In the genomic region with DNA sequence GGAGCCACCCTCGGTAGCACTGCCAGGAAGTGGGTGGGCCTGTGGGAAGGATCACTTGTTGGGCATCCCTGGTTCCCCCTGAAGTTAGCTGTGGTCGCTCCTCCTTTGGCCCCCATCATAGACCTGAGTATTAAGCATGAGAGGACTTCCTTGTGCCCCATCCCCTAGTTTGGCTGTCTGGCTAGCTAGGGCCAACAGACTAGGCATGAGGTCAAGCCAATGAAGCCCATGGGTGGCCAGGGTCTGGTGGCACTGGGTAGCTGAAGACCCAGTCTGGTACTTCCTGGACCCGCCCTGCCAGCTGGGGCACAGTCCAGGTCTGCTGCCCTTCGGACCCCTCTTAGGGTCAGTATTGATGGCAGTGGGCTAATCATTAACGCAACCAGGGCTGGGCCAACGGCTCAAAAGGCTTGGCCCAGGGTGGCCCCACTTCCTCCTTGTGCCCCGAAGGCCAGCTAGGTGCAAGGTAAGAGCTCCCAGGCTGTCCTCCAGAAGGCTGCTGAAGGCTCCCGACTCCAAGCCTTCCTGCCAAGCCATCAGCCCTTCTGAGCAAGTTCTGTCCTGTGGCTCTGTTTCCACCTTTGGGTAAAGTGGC, we compare ENCODE assay signal across 13 mouse cellular contexts. TPM values are rescaled to one million over a fixed set of nuclear protein-coding genes. Genes with fewer than 3 reads are reported as not detected.
DNase-seq lines count a peak whose midpoint lies in the region; ATAC-seq and TF ChIP-seq lines count a peak whose summit lies in the region.
"Had no signal": no experiment of that assay in that cellular context is flagged by ENCODE, and none has a peak within 500 bp of the region (broad histone marks: within the 10 kb centered on the region; RNA-seq: fewer than 3 reads in every experiment).

No protein-coding gene starts in this region.

- no peak for ATAC-seq in cerebellum, adult (ENCODE audit: insufficient number of reproducible peaks, low FRiP score, low TSS enrichment)
- peak; percentile 81 for ATAC-seq in stomach, embryonic 16.5 days (ENCODE audit: insufficient read depth, low FRiP score)
- ATAC-seq: midbrain, embryonic 15.5 days had no signal

- H3K79me2 ChIP-seq in liver, adult 2 months (ENCODE audit: control insufficient read depth, insufficient read depth, low read length), result peaks cover 9% of the 10 kb centered on the region; the same call in 1 of the 2 replicates

- peak; percentile 94 for TF ChIP-seq POLR2A in liver, adult 2 months (IDR thresholded peaks at IDR 0.05; ENCODE audit: extremely low read depth, insufficient read depth, low read length)

- H3K4me3 ChIP-seq in liver, adult 2 months (ENCODE audit: insufficient read depth, low read depth, low read length), result peak overlapping the region; percentile 60
- peak overlapping the region; percentile 35 for H3K4me3 ChIP-seq in stomach, embryonic 16.5 days (replicated peaks; ENCODE audit: low read length)
- H3K4me3 ChIP-seq in embryonic facial prominence, embryonic 10.5 days, result no peak overlapping the region
- H3K4me3 ChIP-seq: midbrain, embryonic 15.5 days had no signal

- H3K27ac ChIP-seq in liver, adult 2 months (replicated peaks; ENCODE audit: insufficient read depth, low read depth, low read length), result peak overlapping the region; percentile 95
- H3K27ac ChIP-seq in stomach, embryonic 16.5 days (ENCODE audit: low read length), result peak overlapping the region; percentile 80
- H3K27ac ChIP-seq in embryonic facial prominence, embryonic 10.5 days (replicated peaks), result no peak overlapping the region
- H3K27ac ChIP-seq: midbrain, embryonic 15.5 days had no signal

- peaks cover 1% of the 10 kb centered on the region; the same call in 1 of the 2 replicates for H3K36me3 ChIP-seq in liver, adult 2 months (ENCODE audit: control insufficient read depth, insufficient read depth, low read length)
- peaks cover 15% of the 10 kb centered on the region for H3K36me3 ChIP-seq in stomach, embryonic 16.5 days (ENCODE audit: control insufficient read depth, insufficient read depth, low read length)
- peaks cover 44% of the 10 kb centered on the region for H3K36me3 ChIP-seq in embryonic facial prominence, embryonic 10.5 days (replicated peaks)

- H3K27me3 ChIP-seq in liver, adult 2 months (ENCODE audit: control insufficient read depth, insufficient read depth, low read length), result no peaks in the 10 kb centered on the region
- no peaks in the 10 kb centered on the region for H3K27me3 ChIP-seq in stomach, embryonic 16.5 days (ENCODE audit: control insufficient read depth, insufficient read depth, low read length)
- no peaks in the 10 kb centered on the region; the same call in 1 of the 2 replicates for H3K27me3 ChIP-seq in embryonic facial prominence, embryonic 10.5 days (replicated peaks; ENCODE audit: low read depth, poor library complexity, severe bottlenecking)
- H3K27me3 ChIP-seq: midbrain, embryonic 15.5 days had no signal

- peaks cover 24% of the 10 kb centered on the region for H3K4me1 ChIP-seq in liver, adult 2 months (ENCODE audit: control insufficient read depth, insufficient read depth, low read length)
- no peaks in the 10 kb centered on the region for H3K4me1 ChIP-seq in stomach, embryonic 16.5 days (ENCODE audit: control insufficient read depth, insufficient read depth, low read length)
- H3K4me1 ChIP-seq in embryonic facial prominence, embryonic 10.5 days, result no peaks in the 10 kb centered on the region
- H3K4me1 ChIP-seq: midbrain, embryonic 15.5 days had no signal

- intact Hi-C loops in left cerebral cortex, postnatal 10 days (cut with DNase I), result no loop called here

- H3K4me2 ChIP-seq in stomach, embryonic 16.5 days (ENCODE audit: low read depth, low read length), result peak overlapping the region; percentile 52
- H3K4me2 ChIP-seq: midbrain, embryonic 15.5 days had no signal

- H3K9me3 ChIP-seq in stomach, embryonic 16.5 days (replicated peaks; ENCODE audit: control insufficient read depth, low read length), result no peaks in the 10 kb centered on the region
- H3K9me3 ChIP-seq in embryonic facial prominence, embryonic 10.5 days, result peaks cover 7% of the 10 kb centered on the region; the same call in 1 of the 2 replicates
- H3K9me3 ChIP-seq: midbrain, embryonic 15.5 days had no signal

- TF ChIP-seq CTCF in liver, adult 2 months (IDR thresholded peaks at IDR 0.05; ENCODE audit: low read depth, low read length), result no peak

- 29% methylated on average over 8 of the region's 8 CpGs for WGBS in liver, adult 2 months
- WGBS in stomach, embryonic 16.5 days, result 70% methylated on average over 8 of the region's 8 CpGs
- WGBS in embryonic facial prominence, embryonic 10.5 days, result 90% methylated on average over 8 of the region's 8 CpGs

- DNase-seq in cerebellum, adult 9-11 months, result peak; percentile 66
- peak; percentile 95 for DNase-seq in kidney, adult 9 months
- peak; percentile 93 for DNase-seq in liver, adult 2 months (ENCODE audit: extremely low read depth, low read depth, low spot score)
- DNase-seq in layer of hippocampus, adult 18-20 months (ENCODE audit: low spot score in 2 of 2), result no peak
- DNase-seq in left cerebral cortex, postnatal 10 days (ENCODE audit: extremely low spot score in 1 of 2, low spot score in 2 of 2), result no peak
- no peak for DNase-seq in embryonic facial prominence, embryonic 10.5 days (ENCODE audit: low spot score)

- H3K9ac ChIP-seq in liver, adult 2 months (ENCODE audit: low read depth, low read length), result peak overlapping the region; percentile 88
- H3K9ac ChIP-seq in stomach, embryonic 16.5 days (ENCODE audit: low read length), result peak overlapping the region; percentile 56
- H3K9ac ChIP-seq: midbrain, embryonic 15.5 days had no signal

RNA-seq across cellular contexts. Expression of a gene that starts 13.6 kb away (rescaled TPM):
- 25.3 and 29.7 TPM in 2 replicates for total RNA-seq in liver, adult 2 months (2014; rRNA removed)
- polyA plus RNA-seq in liver, adult 2 months (2012; rRNA removed), result 140 and 154 TPM in 2 replicates
- polyA plus RNA-seq in stomach, embryonic 16.5 days (2015; fragmentation: Nextera tagmentation; extraction: Ambion mirVana), result 77.2 and 98.4 TPM in 2 replicates
- total RNA-seq in layer of hippocampus, adult 18-20 months (2021), result 10 to 100 TPM; 86.6 to 88.0 TPM
- 10 to 100 TPM; 45.0 to 49.0 TPM for total RNA-seq in left cerebral cortex, postnatal 10 days (2021)
- 81.8 and 83.5 TPM in 2 replicates for polyA plus RNA-seq in embryonic facial prominence, embryonic 10.5 days (2016; fragmentation: Nextera tagmentation; extraction: Ambion mirVana)

RNA-seq across cellular contexts. Expression of a gene that starts 21.5 kb away (rescaled TPM):
- total RNA-seq in liver, adult 2 months (2014; rRNA removed), result 9.1 and 16.0 TPM in 2 replicates
- 26.8 and 32.3 TPM in 2 replicates for polyA plus RNA-seq in liver, adult 2 months (2012; rRNA removed)
- 9.3 and 11.2 TPM in 2 replicates for polyA plus RNA-seq in stomach, embryonic 16.5 days (2015; fragmentation: Nextera tagmentation; extraction: Ambion mirVana)
- 10 to 100 TPM; 34.0 to 34.2 TPM for total RNA-seq in layer of hippocampus, adult 18-20 months (2021)
- total RNA-seq in left cerebral cortex, postnatal 10 days (2021), result 10 to 100 TPM; 32.9 to 34.9 TPM
- polyA plus RNA-seq in embryonic facial prominence, embryonic 10.5 days (2016; fragmentation: Nextera tagmentation; extraction: Ambion mirVana), result 12.5 and 13.6 TPM in 2 replicates

RNA-seq across cellular contexts. Expression of a gene that starts 27.3 kb away (rescaled TPM):
- total RNA-seq in liver, adult 2 months (2014; rRNA removed), result 3.2 and 3.3 TPM in 2 replicates
- 12.5 and 14.5 TPM in 2 replicates for polyA plus RNA-seq in liver, adult 2 months (2012; rRNA removed)
- 20.6 and 22.1 TPM in 2 replicates for polyA plus RNA-seq in stomach, embryonic 16.5 days (2015; fragmentation: Nextera tagmentation; extraction: Ambion mirVana)
- total RNA-seq in layer of hippocampus, adult 18-20 months (2021), result 100 to 1,000 TPM; 133 TPM
- 100 to 1,000 TPM; 214 to 224 TPM for total RNA-seq in left cerebral cortex, postnatal 10 days (2021)
- 25.5 and 26.3 TPM in 2 replicates for polyA plus RNA-seq in embryonic facial prominence, embryonic 10.5 days (2016; fragmentation: Nextera tagmentation; extraction: Ambion mirVana)

RNA-seq across cellular contexts. Expression of a gene that starts 36.8 kb away (rescaled TPM):
- total RNA-seq in liver, adult 2 months (2014; rRNA removed), result 0.27 and 0.28 TPM in 2 replicates
- not detected in 2 replicates for polyA plus RNA-seq in liver, adult 2 months (2012; rRNA removed)
- 0.41 and 0.48 TPM in 2 replicates for polyA plus RNA-seq in stomach, embryonic 16.5 days (2015; fragmentation: Nextera tagmentation; extraction: Ambion mirVana)
- not detected for total RNA-seq in layer of hippocampus, adult 18-20 months (2021)
- total RNA-seq in left cerebral cortex, postnatal 10 days (2021), result not detected
- 0.98 and 1.3 TPM in 2 replicates for polyA plus RNA-seq in embryonic facial prominence, embryonic 10.5 days (2016; fragmentation: Nextera tagmentation; extraction: Ambion mirVana)
- total RNA-seq: heart, adult 18-20 months; heart, postnatal 25 days; neutrophil, adult 5-6 weeks had no signal
- polyA plus RNA-seq: frontal cortex, adult 2 months; midbrain, embryonic 15.5 days had no signal

RNA-seq across cellular contexts. Expression of a gene that starts 43.3 kb away (rescaled TPM):
- 3.1 and 4.6 TPM in 2 replicates for total RNA-seq in liver, adult 2 months (2014; rRNA removed)
- 6.7 and 7.3 TPM in 2 replicates for polyA plus RNA-seq in liver, adult 2 months (2012; rRNA removed)
- 1.9 and 2.0 TPM in 2 replicates for polyA plus RNA-seq in stomach, embryonic 16.5 days (2015; fragmentation: Nextera tagmentation; extraction: Ambion mirVana)
- 1 to 10 TPM; 4.8 to 5.6 TPM for total RNA-seq in layer of hippocampus, adult 18-20 months (2021)
- total RNA-seq in left cerebral cortex, postnatal 10 days (2021), result 1 to 10 TPM; 2.6 to 4.8 TPM
- 0.12 and 0.39 TPM in 2 replicates for polyA plus RNA-seq in embryonic facial prominence, embryonic 10.5 days (2016; fragmentation: Nextera tagmentation; extraction: Ambion mirVana)

Comparison
In these comparisons a context has a peak if more than half of its experiments do, and no peak if none do; other contexts are left out.
1. DNase-seq: peak in cerebellum, adult 9-11 months (single experiment), kidney, adult 9 months (single experiment) and liver, adult 2 months (single experiment); none in layer of hippocampus, adult 18-20 months (0 of 2), left cerebral cortex, postnatal 10 days (0 of 2) and embryonic facial prominence, embryonic 10.5 days (single experiment).
2. RNA of a gene that starts 27.3 kb away (total RNA-seq): 214 to 224 TPM in left cerebral cortex, postnatal 10 days and 133 TPM in layer of hippocampus, adult 18-20 months; 3.2 to 3.3 TPM in liver, adult 2 months; every median in the first group is over 10 times any median in the second.